Mouse (Mus musculus) forebrain, embryonic 15.5 days (tissue): ENCODE results near the gene Trmt1l. TPM values are rescaled to one million over a fixed set of nuclear protein-coding genes. Genes with fewer than 3 reads are reported as not detected.
A peak's percentile ranks its signal among the peaks of the same experiment; 100 is the strongest.

Experiments
- ATAC-seq: fragments of 200-750 bp; cut with Nextera tagmentation; replicated peaks from 2 replicates; pipeline ENCODE4 v1.8.0; 2017; ENCODE audit warnings: mild to moderate bottlenecking, moderate TSS enrichment, moderate library complexity
- H3K27ac ChIP-seq: fragments of 300-500 bp; sonication (generic); replicated peaks from 2 replicates; pipeline ENCODE4 v1.5.1; 2015; ENCODE audit warnings: mild to moderate bottlenecking, inconsistent platforms
- H3K27me3 ChIP-seq: fragments of 300-500 bp; sonication (generic); 2 replicates; pipeline ENCODE4 v1.6.1; 2015; ENCODE audit warnings: inconsistent platforms
- H3K36me3 ChIP-seq: fragments of 300-500 bp; sonication (generic); 2 replicates; pipeline ENCODE4 v1.6.1; 2015; ENCODE audit warnings: mild to moderate bottlenecking, inconsistent platforms
- H3K4me1 ChIP-seq: fragments of 300-500 bp; sonication (generic); 2 replicates; pipeline ENCODE4 v1.6.1; 2015; ENCODE audit warnings: inconsistent platforms
- H3K4me2 ChIP-seq: fragments of 300-500 bp; sonication (generic); replicated peaks from 2 replicates; pipeline ENCODE4 v1.6.1; 2015; ENCODE audit warnings: mild to moderate bottlenecking, inconsistent platforms
- H3K4me3 ChIP-seq: fragments of 300-500 bp; sonication (generic); 2 replicates; pipeline ENCODE4 v1.5.1; 2015; ENCODE audit warnings: mild to moderate bottlenecking, inconsistent platforms
- H3K9ac ChIP-seq: fragments of 300-500 bp; sonication (generic); replicated peaks from 2 replicates; pipeline ENCODE4 v1.6.1; 2015; ENCODE audit warnings: mild to moderate bottlenecking, inconsistent platforms
- H3K9me3 ChIP-seq: fragments of 300-500 bp; sonication (generic); 2 replicates; pipeline ENCODE4 v1.6.1; 2016; ENCODE audit warnings: inconsistent platforms
- WGBS: fragments of 180-500 bp; shearing (Covaris S2); methylation state at CpG from one replicate; pipeline ENCODE4 v1.1.7; 2015; ENCODE audit warnings: mixed read lengths; 5-methylcytosine and 5-hydroxymethylcytosine counted together
- microRNA-seq: library from miRNA; unstranded; fragments of <30 nt; microRNA quantifications from one replicate; pipeline ENCODE4, GENCODE M21; 2016
- polyA plus RNA-seq: library from polyadenylated mRNA; unstranded; fragments of >200 nt; fragmentation: Nextera tagmentation; extraction: Ambion mirVana; gene quantifications from 2 replicates; pipeline ENCODE4 v1.2.1, GENCODE M21; 2015

Gene Trmt1l
- polyA plus RNA-seq, 1 experiment from 2014 or later: 52.8 TPM

DNA sequence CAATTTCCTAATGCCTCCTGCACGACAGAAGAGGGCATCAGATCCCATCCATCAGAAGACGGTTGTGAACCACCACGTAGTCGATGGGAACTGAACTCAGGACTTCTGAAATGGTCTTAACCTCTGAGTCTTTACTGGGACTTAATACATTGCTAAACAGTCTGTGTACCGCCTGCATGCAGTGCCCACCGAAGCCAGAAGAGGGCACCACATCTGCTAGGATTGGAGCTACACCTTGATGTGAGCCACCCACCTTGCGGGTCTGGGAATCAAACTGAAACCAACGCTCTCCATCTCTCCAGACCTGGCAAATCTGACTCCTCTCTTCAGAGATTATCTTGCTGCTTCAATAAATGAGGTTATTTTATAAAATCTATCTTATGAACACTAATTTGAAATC, 68.7 kb downstream of the Trmt1l start:
- Histone ChIP-seq H3K9me3 (no peaks in the 10 kb centered on the region), H3K27ac (no peak overlapping the region), H3K36me3 (no peaks in the 10 kb centered on the region), H3K4me2 (no peak overlapping the region), H3K4me3 (no peak overlapping the region), H3K27me3 (no peaks in the 10 kb centered on the region), H3K9ac (no peak overlapping the region), H3K4me1 (peaks cover 33% of the 10 kb centered on the region)
- 92% methylated on average over 8 of the region's 8 CpGs for WGBS
- ATAC-seq: no peak

DNA sequence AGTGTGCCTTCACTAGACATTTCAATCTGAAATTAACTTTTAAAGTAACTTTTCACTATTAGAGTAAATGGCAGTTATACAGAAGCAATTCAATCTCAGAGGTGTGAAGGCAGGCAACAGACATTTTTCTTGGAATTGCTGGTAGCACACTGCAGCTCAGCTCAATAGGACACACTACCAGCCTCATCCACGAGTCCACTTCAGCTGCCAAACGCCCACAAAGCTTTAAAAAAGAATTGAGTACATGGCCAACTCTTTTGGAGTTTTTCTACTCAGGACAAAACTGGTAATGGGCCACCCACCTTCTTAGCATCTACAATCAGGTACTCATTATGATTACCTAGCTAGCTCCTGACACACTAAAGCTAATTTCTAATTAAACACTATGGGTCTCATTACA, 69.6 kb downstream of the Trmt1l start:
- H3K27ac ChIP-seq: no peak overlapping the region
- H3K36me3 ChIP-seq: no peaks in the 10 kb centered on the region
- no peaks in the 10 kb centered on the region for H3K27me3 ChIP-seq
- H3K4me3 ChIP-seq: no peak overlapping the region
- no peak for ATAC-seq
- no peak overlapping the region for H3K4me2 ChIP-seq
- no peak overlapping the region for H3K9ac ChIP-seq
- no peaks in the 10 kb centered on the region for H3K9me3 ChIP-seq
- WGBS: 30% methylated on average over 2 of the region's 2 CpGs
- peaks cover 33% of the 10 kb centered on the region for H3K4me1 ChIP-seq

DNA sequence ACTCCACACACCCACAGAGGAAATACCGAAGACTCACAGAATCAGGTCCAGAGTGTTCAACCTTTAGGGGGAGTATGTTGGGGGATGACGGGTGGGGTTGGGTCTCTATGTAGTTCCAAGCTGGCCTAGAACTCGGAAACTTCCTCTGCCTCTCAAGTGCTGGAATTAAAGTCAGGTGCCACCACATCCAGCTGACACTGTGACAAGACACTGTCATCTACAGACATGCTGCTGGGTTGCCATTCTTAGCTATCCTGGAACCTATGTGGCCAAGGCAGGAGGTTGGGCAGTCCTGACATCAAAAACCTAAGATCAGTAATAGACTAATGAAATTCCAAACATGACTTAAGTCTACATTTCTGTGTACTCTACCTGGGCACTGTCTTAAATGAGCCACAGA, 70.0 kb downstream of the Trmt1l start:
- Histone ChIP-seq H3K9me3 (no peaks in the 10 kb centered on the region), H3K36me3 (no peaks in the 10 kb centered on the region), H3K27ac (no peak overlapping the region), H3K4me1 (peaks cover 31% of the 10 kb centered on the region), H3K4me2 (no peak overlapping the region; the same call in 1 of the 2 replicates), H3K4me3 (no peak overlapping the region), H3K27me3 (no peaks in the 10 kb centered on the region), H3K9ac (no peak overlapping the region)
- 73% methylated on average over 3 of the region's 3 CpGs for WGBS
- ATAC-seq: no peak

DNA sequence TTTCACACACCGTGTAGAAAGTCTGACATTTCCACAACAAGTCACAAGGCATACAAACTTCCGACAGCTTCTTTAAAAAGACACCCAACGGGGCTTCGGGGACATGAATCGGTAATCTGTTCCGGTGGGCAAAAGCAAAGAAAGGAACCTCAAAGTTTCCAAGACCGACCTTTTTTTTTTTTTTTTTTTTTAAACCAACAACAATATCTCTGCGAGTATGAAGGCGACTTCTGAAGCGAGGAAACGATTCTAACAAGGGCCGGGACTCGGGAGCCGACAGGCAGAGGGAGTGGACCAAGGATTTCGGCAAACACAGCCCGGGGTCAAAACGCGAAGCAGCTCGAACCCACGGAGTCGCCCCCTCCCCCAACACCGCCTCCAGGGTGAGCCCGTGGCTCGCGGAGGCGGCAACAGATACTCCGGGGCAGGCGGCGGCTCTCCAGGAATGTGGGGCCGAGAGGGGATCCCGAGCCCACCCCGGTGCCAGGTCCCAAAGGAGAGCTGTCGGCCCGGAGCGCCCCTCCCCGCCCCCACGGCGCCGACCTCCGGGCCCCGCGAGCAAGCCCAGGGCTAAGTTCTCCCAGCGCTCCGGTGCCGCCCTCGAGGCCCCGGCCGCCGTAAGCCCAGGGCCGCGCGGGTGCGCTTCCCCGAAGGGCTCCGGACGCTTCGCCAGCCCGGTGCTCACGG, 71.6 kb downstream of the Trmt1l start:
- Histone ChIP-seq H3K4me1 (peaks cover 24% of the 10 kb centered on the region), H3K27ac (peak overlapping the region; percentile 96), H3K9me3 (no peaks in the 10 kb centered on the region), H3K27me3 (no peaks in the 10 kb centered on the region), H3K9ac (peak overlapping the region; percentile 97), H3K4me2 (peak overlapping the region; percentile 63), H3K36me3 (no peaks in the 10 kb centered on the region), H3K4me3 (peak overlapping the region; percentile 93)
- WGBS: 0% methylated on average over 47 of the region's 59 CpGs
- ATAC-seq: peak; percentile 57; the same call in 1 of the 2 replicates

DNA sequence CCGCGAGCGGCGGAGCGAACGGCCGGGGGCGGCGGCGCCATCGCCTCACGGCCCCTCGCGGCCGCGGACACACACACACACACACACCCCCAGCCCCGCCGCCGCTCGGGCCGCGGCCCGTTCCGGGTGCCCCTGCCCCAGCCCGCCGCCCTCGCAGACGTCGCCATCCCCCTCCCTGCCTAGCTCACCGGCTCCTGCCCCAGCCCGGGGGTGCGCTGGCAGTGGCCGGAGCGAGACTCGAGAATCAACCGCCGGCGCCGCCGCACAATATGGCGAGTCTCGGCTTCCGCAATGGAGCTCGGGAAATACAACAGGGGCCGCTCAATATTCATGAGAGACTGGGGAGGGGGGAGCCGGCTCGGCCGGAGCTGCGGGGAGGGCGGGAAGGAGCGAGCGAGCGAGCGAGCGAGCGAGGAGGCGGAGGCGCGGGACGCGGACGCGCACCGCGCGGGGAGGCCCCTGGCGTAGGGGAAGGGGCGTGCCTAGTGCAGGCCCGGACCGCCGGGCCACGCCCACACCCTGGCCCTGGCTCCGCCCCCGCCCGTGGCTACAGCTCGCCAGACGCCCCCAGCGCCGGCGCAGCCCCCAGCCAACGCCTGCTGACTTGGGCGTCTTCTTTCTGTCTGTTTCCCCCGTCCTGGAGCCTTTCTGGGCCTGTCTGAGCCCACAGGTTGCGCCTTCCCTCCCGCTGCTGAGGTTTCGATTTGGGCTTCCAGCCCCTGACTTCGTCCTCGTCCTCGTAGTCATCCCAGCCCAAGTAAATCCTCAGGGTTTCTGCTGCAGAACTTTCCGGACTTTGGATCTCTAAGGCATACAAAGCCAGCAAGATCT, 72.4 kb downstream of the Trmt1l start, which contains the start of gene Rnf2:
Rnf2 (minus strand) TSS at position 425 of the 831 bp plus-strand sequence.
- H3K27me3 ChIP-seq: no peaks in the 10 kb centered on the region
- peaks cover 19% of the 10 kb centered on the region for H3K4me1 ChIP-seq
- H3K9me3 ChIP-seq: no peaks in the 10 kb centered on the region
- peak within 1 kb of the TSS; percentile 93 for H3K4me3 ChIP-seq
- H3K4me2 ChIP-seq: peak within 1 kb of the TSS; percentile 63
- 1% methylated on average over 57 of the region's 90 CpGs for WGBS
- peak; percentile 98 for ATAC-seq
- H3K36me3 ChIP-seq: no peaks in the 10 kb centered on the region
- peak within 1 kb of the TSS; percentile 96 for H3K27ac ChIP-seq
- peak within 1 kb of the TSS; percentile 97 for H3K9ac ChIP-seq

Small RNAs within 50 kb of the gene (microRNA-seq; reads per million reads assigned to microRNA genes)
- 0.66 reads per million for gene Mir7682

Other genes with a start within 250 kb of the Trmt1l start
- gene Gm47985, start 246.0 kb upstream of the Trmt1l start, polyA plus RNA-seq: not detected in 2 replicates
- not detected in 2 replicates for gene Gm8947, start 236.2 kb upstream of the Trmt1l start, polyA plus RNA-seq
- not detected in 2 replicates for gene Gm47995, start 230.1 kb upstream of the Trmt1l start, polyA plus RNA-seq
- gene 3110040M04Rik, start 224.4 kb upstream of the Trmt1l start, polyA plus RNA-seq: not detected in 2 replicates
- not detected in 2 replicates for gene Gm47996, start 218.4 kb upstream of the Trmt1l start, polyA plus RNA-seq
- 365 and 380 TPM in 2 replicates for gene Ivns1abp, start 84.1 kb upstream of the Trmt1l start, polyA plus RNA-seq
- 20.1 and 24.2 TPM in 2 replicates for gene Swt1, start 87 bp upstream of the Trmt1l start, polyA plus RNA-seq
- 104 and 111 TPM in 2 replicates for gene Rnf2, start 72.4 kb downstream of the Trmt1l start, polyA plus RNA-seq
- 0.41 and 2.2 TPM in 2 replicates for gene Fam129a, start 142.6 kb downstream of the Trmt1l start, polyA plus RNA-seq